Mouse (Mus musculus) left cerebral cortex, adult 11 months (tissue): ENCODE results near the gene Gm21677.
"Not testable (repeated sequence)": the region's sequence is repeated elsewhere in the genome, so short reads cannot be mapped to it uniquely, and the experiment has no call there.

Experiments
- DNase-seq: peaks from one replicate; pipeline ENCODE4 v3.0.0; 2022; ENCODE audit warnings: low spot score

The Gm21677 gene

GRCm38 (mm10) chrY:3306349-3306748, at the start of gene Gm21677:
Gm21677 (minus strand) TSS chrY:3306449.
- DNase-seq = not testable (repeated sequence)

DNA sequence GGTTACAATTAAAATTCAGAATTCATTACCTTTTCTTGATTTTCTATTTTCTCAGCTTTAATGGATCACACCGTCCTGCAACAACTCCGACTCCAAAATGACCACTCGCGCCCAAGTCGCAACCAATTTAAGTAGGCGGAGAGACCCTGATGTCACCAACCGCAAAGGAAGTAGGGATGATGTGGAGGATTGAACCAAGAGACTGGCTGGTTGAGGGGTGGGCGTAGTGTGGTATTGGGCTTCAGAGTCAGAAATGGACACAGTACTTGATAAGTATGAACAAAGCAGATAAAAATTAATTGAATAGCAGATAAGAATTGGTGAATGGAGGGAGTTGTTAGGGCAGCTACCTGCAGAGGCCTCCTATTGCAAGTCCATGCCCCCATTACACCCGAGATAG, 39.0 kb upstream of the Gm21677 start, which contains the start of gene Gm21693:
TSS of gene Gm21693 (minus strand) at position 101 of the 400 bp plus-strand sequence.
- DNase-seq = not testable (repeated sequence)

- DNase-seq = peak; percentile 12
These were observed 34.4 kb upstream of the Gm21677 start for GRCm38 (mm10) chrY:3340661-3341060.
